Mouse (Mus musculus) left cerebral cortex, adult 18-20 months (tissue): ENCODE measurements around the gene Zfp131. TPM values are rescaled to one million over a fixed set of nuclear protein-coding genes. Genes with fewer than 3 reads are reported as not detected.

Experiments
- total RNA-seq, 2 experiments: library from RNA; stranded (reverse); gene quantifications; 2 replicates each; pipeline ENCODE4 v1.2.3; 2021

The Zfp131 gene
- total RNA-seq, 2 experiments from 2014 or later = 45.5 to 45.6 TPM

Other genes with a start within 250 kb of the Zfp131 start
- gene Ccl28, start 167.1 kb downstream of the Zfp131 start, total RNA-seq = 1 to 10 TPM; 1.0 to 1.2 TPM
- 100 to 1,000 TPM; 271 to 300 TPM for gene Hmgcs1, start 100.5 kb downstream of the Zfp131 start, total RNA-seq
- 10 to 100 TPM; 13.8 to 14.0 TPM for gene Nim1k, start 35.0 kb downstream of the Zfp131 start, total RNA-seq
- not detected for gene AF067063, start 39.3 kb upstream of the Zfp131 start, total RNA-seq
- not detected for gene D13Ertd608e, start 45.1 kb upstream of the Zfp131 start, total RNA-seq
- not detected for gene Tcstv1, start 103.9 kb upstream of the Zfp131 start, total RNA-seq
- gene Gm21761, start 138.4 kb upstream of the Zfp131 start, total RNA-seq = not detected
- gene B020031M17Rik, start 159.9 kb upstream of the Zfp131 start, total RNA-seq = not detected
- not detected for gene Gm36079, start 236.1 kb upstream of the Zfp131 start, total RNA-seq